Mouse (Mus musculus) cerebellum, adult 2 months (tissue): ENCODE measurements around the gene Cdc37. TPM values are rescaled to one million over a fixed set of nuclear protein-coding genes. Genes with fewer than 3 reads are reported as not detected.
A peak's percentile ranks its signal among the peaks of the same experiment; 100 is the strongest.

Experiments used
- DNase-seq, 2 experiments: peaks; one replicate each; pipeline ENCODE4 v3.0.0; 2021
- H3K27ac ChIP-seq: fragments of 200-500 bp; 2 replicates; pipeline ENCODE4 v1.5.1; 2012; ENCODE audit warnings: low read length, control low read depth, inconsistent platforms; ENCODE audit not compliant: insufficient read depth
- H3K27me3 ChIP-seq: fragments of 200-500 bp; 2 replicates; pipeline ENCODE4 v1.6.1; 2012; ENCODE audit warnings: inconsistent platforms, mild to moderate bottlenecking, low read length, moderate library complexity; ENCODE audit not compliant: control insufficient read depth, insufficient read depth
- H3K4me1 ChIP-seq: fragments of 200-500 bp; 2 replicates; pipeline ENCODE4 v1.6.1; 2011; ENCODE audit warnings: low read length; ENCODE audit not compliant: control insufficient read depth, insufficient read depth
- H3K4me3 ChIP-seq: fragments of 200-500 bp; replicated peaks from 2 replicates; pipeline ENCODE3; 2011; ENCODE audit warnings: mild to moderate bottlenecking, low read depth, low read length, control low read depth; ENCODE audit not compliant: insufficient read depth
- CTCF ChIP-seq: fragments of 200-500 bp; IDR thresholded peaks from 2 replicates; pipeline ENCODE4 v1.5.1; 2011; ENCODE audit warnings: low read depth, mild to moderate bottlenecking, control low read depth, low read length, moderate library complexity, borderline replicate concordance; ENCODE audit not compliant: insufficient read depth
- POLR2A ChIP-seq: fragments of 200-500 bp; IDR thresholded peaks from 2 replicates; pipeline ENCODE4 v1.6.1; 2011; ENCODE audit warnings: low read length, control low read depth, borderline replicate concordance; ENCODE audit not compliant: insufficient read depth
- WGBS: fragments of 180-500 bp; shearing (Covaris S2); methylation state at CpG from one replicate; pipeline ENCODE4 v1.1.7; 2018; 5-methylcytosine and 5-hydroxymethylcytosine counted together
- polyA plus RNA-seq: library from polyadenylated mRNA; depleted of rRNA; stranded (reverse); fragments of >200 nt; gene quantifications from 2 replicates; pipeline ENCODE4 v1.2.3, GENCODE M21; 2012

Gene Cdc37
- polyA plus RNA-seq, 1 experiment: 202 TPM

DNA sequence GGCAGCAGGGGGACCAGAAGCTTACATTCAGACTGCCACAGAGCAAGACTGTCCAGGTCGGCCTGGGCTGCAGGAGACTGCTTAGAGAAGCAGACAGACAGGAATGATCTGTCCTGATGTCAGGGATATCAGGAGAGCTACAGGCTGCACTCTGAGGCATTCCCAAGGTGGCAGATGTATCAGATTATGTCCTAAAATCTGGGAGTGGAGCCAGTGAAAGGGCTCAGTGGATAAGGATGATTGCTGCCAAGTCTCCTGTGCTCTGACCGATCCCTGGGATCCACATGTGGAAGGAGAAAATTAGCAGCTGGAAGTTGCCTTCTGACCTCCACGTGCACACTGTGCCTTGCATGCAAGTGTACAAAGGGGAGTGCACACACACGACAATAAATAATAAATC lies 30.6 kb upstream of the Cdc37 start:
- no peak for TF ChIP-seq CTCF
- no peak for TF ChIP-seq POLR2A
- DNase-seq: no peak
- Histone ChIP-seq H3K4me3 (no peak overlapping the region), H3K4me1 (peaks cover 11% of the 10 kb centered on the region), H3K27me3 (no peaks in the 10 kb centered on the region), H3K27ac (no peak overlapping the region)
- WGBS: 42% methylated on average over 4 of the region's 4 CpGs

DNA sequence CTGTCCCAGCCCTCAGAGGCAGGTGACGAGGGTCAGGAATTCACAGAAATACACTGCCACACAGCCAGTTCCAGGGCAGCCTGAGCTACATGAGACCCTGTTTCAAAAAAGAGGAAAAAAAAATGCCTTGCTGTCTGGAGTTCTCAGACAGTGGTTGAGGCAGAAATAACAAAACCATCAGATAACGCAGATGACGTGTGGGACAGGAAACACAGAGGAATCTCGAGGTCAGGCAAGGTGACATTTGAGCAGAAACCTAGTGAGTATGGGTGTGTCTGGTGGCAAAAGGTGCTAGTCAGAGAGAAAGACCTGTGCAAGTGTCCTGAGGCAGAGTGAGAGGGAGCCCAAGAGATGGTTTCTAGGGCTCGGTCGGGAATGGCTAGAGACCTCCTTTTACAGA lies 22.6 kb upstream of the Cdc37 start:
- DNase-seq: no peak
- TF ChIP-seq CTCF: no peak
- no peak for TF ChIP-seq POLR2A
- no peak overlapping the region for H3K4me3 ChIP-seq
- H3K27ac ChIP-seq: no peak overlapping the region
- H3K4me1 ChIP-seq: peaks cover 5% of the 10 kb centered on the region; the same call in 1 of the 2 replicates
- H3K27me3 ChIP-seq: no peaks in the 10 kb centered on the region
- 77% methylated on average over 6 of the region's 6 CpGs for WGBS

DNA sequence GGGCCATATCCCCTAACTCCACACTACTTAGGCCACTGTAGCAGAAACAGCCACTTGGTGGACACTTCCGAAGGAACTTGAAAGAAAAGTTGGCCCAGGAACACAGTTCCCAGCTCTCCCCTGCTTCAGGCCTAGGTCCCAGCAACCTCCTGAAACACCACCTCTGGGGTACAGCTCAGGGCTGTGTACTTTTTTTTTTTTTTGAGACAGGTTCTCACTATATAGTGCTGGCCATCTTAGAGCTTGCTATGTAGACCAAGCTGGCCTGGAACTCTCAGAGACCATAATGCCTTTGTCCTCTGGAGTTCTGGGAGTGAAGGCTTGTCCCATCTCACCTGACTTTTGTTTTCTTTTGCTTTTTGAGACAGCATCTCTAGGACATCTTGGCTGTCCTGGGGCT lies 19.4 kb upstream of the Cdc37 start:
- no peaks in the 10 kb centered on the region; the same call in 1 of the 2 replicates for H3K27me3 ChIP-seq
- TF ChIP-seq CTCF: no peak
- no peak for TF ChIP-seq POLR2A
- DNase-seq: no peak
- H3K4me3 ChIP-seq: no peak overlapping the region
- no peak overlapping the region for H3K27ac ChIP-seq
- peaks cover 10% of the 10 kb centered on the region; the same call in 1 of the 2 replicates for H3K4me1 ChIP-seq
- 12% methylated on average over 1 of the region's 1 CpGs for WGBS

DNA sequence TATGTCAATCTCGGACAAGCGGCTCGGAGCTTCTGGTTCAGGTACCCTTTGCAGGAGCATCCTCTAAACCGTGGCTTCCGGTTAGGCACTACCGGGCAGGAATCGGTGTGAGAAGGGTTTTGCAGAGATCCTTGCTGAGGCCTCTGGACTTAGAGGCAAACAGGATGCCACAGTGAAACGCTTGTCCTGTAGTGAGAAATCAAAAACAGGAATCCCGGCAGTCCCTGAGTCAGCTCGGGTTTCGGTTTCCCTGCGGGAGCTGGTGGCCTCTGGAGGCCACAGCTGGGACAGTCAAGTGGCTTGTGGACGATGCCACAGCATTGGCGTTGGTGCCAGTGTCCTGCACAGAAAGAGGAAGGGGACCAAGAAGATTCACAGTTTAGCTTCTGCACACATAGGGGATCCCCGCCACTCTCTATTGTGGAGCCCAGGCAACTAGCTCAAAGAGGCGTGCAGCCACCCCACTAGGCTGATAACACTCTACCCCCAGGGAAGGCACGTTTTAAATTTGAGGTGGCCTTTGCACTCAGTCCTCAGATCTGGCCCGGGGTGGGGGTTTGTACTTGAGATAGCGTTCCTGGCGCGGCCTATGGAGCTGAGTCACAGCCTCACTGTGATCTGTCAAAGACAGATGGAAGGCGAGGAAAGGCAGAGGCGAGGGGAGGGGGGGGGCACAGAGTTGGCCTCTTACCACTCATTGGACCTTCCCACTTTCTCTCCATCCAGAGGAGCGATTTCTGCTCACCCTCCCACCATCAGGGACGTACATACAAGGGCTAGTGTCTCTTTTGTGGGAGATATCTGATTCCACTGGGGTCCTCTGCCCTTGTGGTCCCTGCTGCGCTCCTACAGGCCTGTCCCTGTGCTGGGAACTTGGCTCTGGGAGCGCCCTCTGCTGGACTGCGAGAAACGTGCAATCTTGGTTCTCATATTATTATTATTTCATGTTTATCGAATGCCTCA lies 18.7 kb upstream of the Cdc37 start:
- 30% methylated on average over 30 of the region's 30 CpGs for WGBS
- H3K4me3 ChIP-seq: peak overlapping the region; percentile 19
- TF ChIP-seq CTCF (peak; percentile 79), POLR2A (no peak)
- DNase-seq: peak; percentile 52 to 69
- H3K27me3 ChIP-seq: no peaks in the 10 kb centered on the region; the same call in 1 of the 2 replicates
- peaks cover 10% of the 10 kb centered on the region; the same call in 1 of the 2 replicates for H3K4me1 ChIP-seq
- no peak overlapping the region for H3K27ac ChIP-seq

DNA sequence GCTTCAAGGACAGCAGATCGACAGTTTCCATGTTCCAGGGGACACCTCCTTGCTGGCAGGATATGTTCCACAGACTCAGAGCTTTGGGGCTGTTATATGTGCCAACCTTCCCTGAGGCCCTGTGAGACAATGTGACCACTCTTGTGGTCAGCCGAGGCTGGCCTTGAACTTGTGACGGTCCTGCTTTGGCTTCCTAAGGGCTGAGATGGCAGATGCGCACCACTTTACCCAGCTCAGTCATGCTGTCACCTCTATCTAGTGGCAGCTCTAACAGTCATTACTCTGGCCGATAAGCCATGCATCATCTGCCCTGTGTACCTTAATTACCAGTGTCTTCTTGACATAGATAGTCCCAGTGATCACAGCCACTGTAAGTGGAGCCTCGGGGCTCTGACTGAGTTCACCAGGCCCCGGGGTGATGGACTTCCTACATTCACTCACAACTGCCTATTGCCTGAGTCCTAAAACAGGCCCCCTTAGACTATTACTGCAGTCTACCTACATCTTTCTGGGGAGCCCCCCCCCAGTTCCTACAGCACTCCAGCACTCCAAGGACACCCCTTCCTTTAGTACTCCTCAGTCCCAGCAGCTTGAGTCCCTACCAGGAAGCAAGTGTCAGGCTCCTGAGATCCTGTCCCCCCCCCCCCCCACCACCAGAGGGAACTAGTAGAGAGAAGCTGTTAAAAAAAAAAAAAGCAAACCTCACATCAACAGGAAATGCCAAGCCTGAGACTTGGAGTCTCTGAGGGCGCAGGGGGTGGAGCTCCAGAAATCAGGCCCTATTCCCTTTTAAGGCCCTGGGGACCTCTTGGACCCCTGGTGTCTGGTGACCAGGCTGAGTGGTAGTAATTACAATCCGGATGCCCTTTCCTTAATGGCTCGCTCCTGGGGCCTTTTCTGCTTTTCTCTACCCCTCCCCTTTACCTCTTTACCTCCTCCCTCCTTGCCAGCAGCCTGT lies 17.6 kb upstream of the Cdc37 start:
- no peak overlapping the region for H3K4me3 ChIP-seq
- peaks cover 10% of the 10 kb centered on the region; the same call in 1 of the 2 replicates for H3K4me1 ChIP-seq
- H3K27ac ChIP-seq: no peak overlapping the region
- 79% methylated on average over 10 of the region's 10 CpGs for WGBS
- DNase-seq: no peak
- no peaks in the 10 kb centered on the region; the same call in 1 of the 2 replicates for H3K27me3 ChIP-seq
- TF ChIP-seq CTCF (no peak), POLR2A (no peak)

DNA sequence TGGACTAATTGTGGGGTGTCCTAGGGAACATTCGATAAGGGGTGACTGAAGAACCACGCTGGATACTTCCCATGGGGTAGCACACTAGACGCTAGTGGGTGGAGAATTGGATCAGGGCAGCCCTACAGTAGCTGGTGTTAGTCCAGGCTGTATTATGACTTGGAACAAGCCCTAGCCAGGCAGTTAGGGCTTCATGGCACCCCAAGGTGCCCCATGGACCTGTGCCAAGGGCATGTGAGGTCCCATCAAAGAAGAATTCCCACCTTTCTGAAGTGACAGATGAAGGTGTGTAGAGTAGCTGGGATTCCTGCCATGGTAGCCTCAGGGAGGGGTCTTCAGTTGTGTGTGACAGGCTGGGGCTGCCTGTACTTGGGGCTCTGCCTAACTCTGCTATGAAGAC lies 16.7 kb upstream of the Cdc37 start:
- TF ChIP-seq POLR2A (no peak), CTCF (no peak)
- Histone ChIP-seq H3K27ac (no peak overlapping the region), H3K4me1 (peaks cover 10% of the 10 kb centered on the region; the same call in 1 of the 2 replicates), H3K4me3 (peak overlapping the region; percentile 43), H3K27me3 (no peaks in the 10 kb centered on the region; the same call in 1 of the 2 replicates)
- 19% methylated on average over 3 of the region's 3 CpGs for WGBS
- no peak for DNase-seq

DNA sequence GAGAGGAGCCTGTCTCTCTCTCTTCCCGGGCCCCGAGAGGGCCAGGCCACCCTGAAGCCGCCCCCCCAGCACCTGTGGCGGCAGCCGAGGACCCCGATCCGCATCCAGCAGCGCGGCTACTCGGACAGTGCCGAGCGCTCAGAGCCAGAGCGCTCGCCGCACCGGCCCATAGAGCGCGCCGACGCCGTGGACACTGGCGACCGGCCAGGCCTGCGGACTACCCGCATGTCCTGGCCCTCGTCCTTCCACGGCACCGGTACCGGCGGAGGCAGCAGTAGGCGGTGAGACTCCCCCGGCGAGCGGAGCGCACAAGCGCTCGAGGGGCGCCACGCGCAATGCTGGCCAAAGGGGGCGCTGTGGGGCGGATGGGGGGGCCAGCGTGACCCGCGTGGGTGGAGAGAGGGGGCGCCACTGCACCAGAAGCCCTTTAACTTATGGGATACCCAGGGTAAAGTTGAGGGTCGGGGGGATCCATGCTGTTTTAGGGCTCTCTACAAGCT lies 16.2 kb upstream of the Cdc37 start:
- no peak for DNase-seq
- TF ChIP-seq POLR2A: no peak
- peak; percentile 17; the same call in 1 of the 2 replicates for TF ChIP-seq CTCF
- peak overlapping the region; percentile 43 for H3K4me3 ChIP-seq
- H3K4me1 ChIP-seq: peaks cover 10% of the 10 kb centered on the region; the same call in 1 of the 2 replicates
- H3K27me3 ChIP-seq: no peaks in the 10 kb centered on the region; the same call in 1 of the 2 replicates
- 2% methylated on average over 46 of the region's 47 CpGs for WGBS
- no peak overlapping the region for H3K27ac ChIP-seq
